ENCODE assay signal across 11 mouse cellular contexts in genomic region chr1:39006830-39007829, GRCm38 (mm10). TPM values are rescaled to one million over a fixed set of nuclear protein-coding genes. Genes with fewer than 3 reads are reported as not detected.
A peak's percentile ranks its signal among the peaks of the same experiment; 100 is the strongest.
DNase-seq lines count a peak whose midpoint lies in the region; ATAC-seq lines count a peak whose summit lies in the region.
"Had no signal": no experiment of that assay in that cellular context is flagged by ENCODE, and none has a peak within 500 bp of the region (broad histone marks: within the 10 kb centered on the region; RNA-seq: fewer than 3 reads in every experiment).

No protein-coding gene starts in this region.

- H3K4me1 ChIP-seq in lung, embryonic 15.5 days: no peaks in the 10 kb centered on the region
- no peaks in the 10 kb centered on the region for H3K4me1 ChIP-seq in stomach, embryonic 15.5 days
- H3K4me1 ChIP-seq: liver, embryonic 13.5 days had no signal

- no peaks in the 10 kb centered on the region for H3K27me3 ChIP-seq in lung, embryonic 15.5 days
- no peaks in the 10 kb centered on the region for H3K27me3 ChIP-seq in stomach, embryonic 15.5 days (replicated peaks)
- H3K27me3 ChIP-seq: liver, embryonic 13.5 days had no signal

- H3K27ac ChIP-seq in lung, embryonic 15.5 days: peak overlapping the region; percentile 41; the same call in 1 of the 2 replicates
- H3K27ac ChIP-seq in stomach, embryonic 15.5 days: no peak overlapping the region
- H3K27ac ChIP-seq: liver, embryonic 13.5 days had no signal

- no peak overlapping the region for H3K9ac ChIP-seq in lung, embryonic 15.5 days
- no peak overlapping the region for H3K9ac ChIP-seq in stomach, embryonic 15.5 days
- H3K9ac ChIP-seq: liver, embryonic 13.5 days had no signal

- no peaks in the 10 kb centered on the region for H3K9me3 ChIP-seq in lung, embryonic 15.5 days
- no peaks in the 10 kb centered on the region for H3K9me3 ChIP-seq in stomach, embryonic 15.5 days
- H3K9me3 ChIP-seq: liver, embryonic 13.5 days had no signal

- ATAC-seq in lung, embryonic 15.5 days (ENCODE audit: borderline replicate concordance, extremely low read depth, low FRiP score, low TSS enrichment): no peak
- peak; percentile 43 to 60; a peak in 3 of 4 replicates for ATAC-seq in hematopoietic stem cell, adult 5-6 weeks (replicated peaks in 1 of 2; ENCODE audit: insufficient read depth in 1 of 2, low FRiP score in 2 of 2, low TSS enrichment in 1 of 2, low read depth in 1 of 2, poor library complexity in 2 of 2, severe bottlenecking in 2 of 2)
- ATAC-seq in stomach, embryonic 15.5 days (ENCODE audit: insufficient read depth, low FRiP score, low read depth): 0 out of 2 replicates have a peak, but pooled peaks have one; percentile 25

- no peak overlapping the region for H3K4me3 ChIP-seq in lung, embryonic 15.5 days
- H3K4me3 ChIP-seq in stomach, embryonic 15.5 days (replicated peaks): no peak overlapping the region
- H3K4me3 ChIP-seq: liver, embryonic 13.5 days had no signal

- DNase-seq in adrenal gland, adult 2 months: peak; percentile 60
- no peak for DNase-seq in adrenal gland, adult 8-10 months
- no peak for DNase-seq in lung, postnatal 36 days
- no peak for DNase-seq in ovary, adult 18-20 months (ENCODE audit: low spot score)
- no peak for DNase-seq in left cerebral cortex, postnatal 14 days (ENCODE audit: low spot score in 2 of 2)
- DNase-seq: cerebellum, postnatal 25 days; liver, embryonic 13.5 days; spleen, adult 18-20 months had no signal

- H3K36me3 ChIP-seq in lung, embryonic 15.5 days: no peaks in the 10 kb centered on the region
- no peaks in the 10 kb centered on the region for H3K36me3 ChIP-seq in stomach, embryonic 15.5 days
- H3K36me3 ChIP-seq: liver, embryonic 13.5 days had no signal

- WGBS in lung, embryonic 15.5 days: 41% methylated on average over 11 of the region's 11 CpGs
- 51% methylated on average over 11 of the region's 11 CpGs for WGBS in stomach, embryonic 15.5 days

- H3K4me2 ChIP-seq in lung, embryonic 15.5 days: no peak overlapping the region
- H3K4me2 ChIP-seq in stomach, embryonic 15.5 days: no peak overlapping the region
- H3K4me2 ChIP-seq: liver, embryonic 13.5 days had no signal

- intact Hi-C loops in left cerebral cortex, postnatal 14 days (cut with DNase I): no loop called here

RNA-seq across cellular contexts. Expression of gene Pdcl3, which starts 21.7 kb away (rescaled TPM):
- total RNA-seq in adrenal gland, adult 2 months (2021): 10 to 100 TPM; 81.2 to 90.9 TPM
- 11.8 and 14.4 TPM in 2 replicates for polyA plus RNA-seq in adrenal gland, adult 2 months (2012; rRNA removed)
- total RNA-seq in adrenal gland, adult 8-10 months (2022): 10 to 100 TPM; 68.9 to 89.3 (median 74.3) TPM
- 168 and 173 TPM in 2 replicates for polyA plus RNA-seq in lung, embryonic 15.5 days (2015; fragmentation: Nextera tagmentation; extraction: Ambion mirVana)
- total RNA-seq in hematopoietic stem cell, adult 5-6 weeks (2017): 33.1 and 60.2 TPM in 2 replicates
- 174 and 176 TPM in 2 replicates for polyA plus RNA-seq in stomach, embryonic 15.5 days (2015; fragmentation: Nextera tagmentation; extraction: Ambion mirVana)
- 10 to 100 TPM; 38.2 to 38.4 TPM for total RNA-seq in left cerebral cortex, postnatal 14 days (2021)
